Mouse (Mus musculus): ENCODE data around the gene Gm21860.
"Not testable (repeated sequence)": the region's sequence is repeated elsewhere in the genome, so short reads cannot be mapped to it uniquely, and the experiment has no call there.

GRCm38 (mm10) chrY:90720505-90720904 is 34.1 kb downstream of the Gm21860 start:
- not testable (repeated sequence) for TF ChIP-seq MAFK (IDR thresholded peaks at IDR 0.05; ENCODE audit: insufficient replicate concordance, low read length); MXI1 (IDR thresholded peaks at IDR 0.05; ENCODE audit: low read depth, low read length); POLR2A (IDR thresholded peaks at IDR 0.05; ENCODE audit: low read depth, low read length); E2F4 (IDR thresholded peaks at IDR 0.05; ENCODE audit: insufficient replicate concordance, low read depth, low read length); USF1 (IDR thresholded peaks at IDR 0.05; ENCODE audit: low read depth, low read length); CHD2 (IDR thresholded peaks at IDR 0.05; ENCODE audit: low read length); EP300 (IDR thresholded peaks at IDR 0.05; ENCODE audit: low read length); CTCF (conservative IDR thresholded peaks at IDR 0.05 in 1 of 2, IDR thresholded peaks at IDR 0.05 in 1 of 2; ENCODE audit: low read depth in 2 of 2, low read length in 2 of 2); ZC3H11A (IDR thresholded peaks at IDR 0.05; ENCODE audit: low read depth, low read length); RAD21 (IDR thresholded peaks at IDR 0.05; ENCODE audit: low read depth, low read length); MAZ (IDR thresholded peaks at IDR 0.05; ENCODE audit: low read depth, low read length)
